Mouse (Mus musculus) urinary bladder, postnatal 14 days (tissue): ENCODE data around the gene Osbp2.
A peak's percentile ranks its signal among the peaks of the same experiment; 100 is the strongest.

Experiments
- DNase-seq: peaks from one replicate; pipeline ENCODE4 v3.0.0; 2021; ENCODE audit warnings: low spot score

Osbp2 gene

DNA sequence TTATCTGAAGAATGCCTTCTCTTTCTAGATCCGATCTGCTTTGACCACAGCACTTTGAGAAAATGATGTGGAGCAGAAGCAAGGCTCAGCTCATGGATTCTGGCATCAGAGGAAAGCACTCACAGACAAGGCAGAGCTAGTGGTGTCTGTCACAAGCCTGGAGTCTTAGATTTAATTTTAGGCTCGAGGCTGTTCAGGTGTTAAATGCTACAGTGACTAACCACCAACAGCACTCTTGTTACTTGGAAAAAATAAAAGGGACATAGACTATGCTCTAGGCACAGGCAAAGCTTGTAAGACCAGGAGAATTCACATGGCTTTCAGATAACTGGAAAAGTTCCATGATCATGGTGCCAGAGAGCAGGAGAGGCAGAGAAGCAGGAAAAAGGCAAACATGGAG lies 40.3 kb downstream of the Osbp2 start:
- no peak for DNase-seq

DNA sequence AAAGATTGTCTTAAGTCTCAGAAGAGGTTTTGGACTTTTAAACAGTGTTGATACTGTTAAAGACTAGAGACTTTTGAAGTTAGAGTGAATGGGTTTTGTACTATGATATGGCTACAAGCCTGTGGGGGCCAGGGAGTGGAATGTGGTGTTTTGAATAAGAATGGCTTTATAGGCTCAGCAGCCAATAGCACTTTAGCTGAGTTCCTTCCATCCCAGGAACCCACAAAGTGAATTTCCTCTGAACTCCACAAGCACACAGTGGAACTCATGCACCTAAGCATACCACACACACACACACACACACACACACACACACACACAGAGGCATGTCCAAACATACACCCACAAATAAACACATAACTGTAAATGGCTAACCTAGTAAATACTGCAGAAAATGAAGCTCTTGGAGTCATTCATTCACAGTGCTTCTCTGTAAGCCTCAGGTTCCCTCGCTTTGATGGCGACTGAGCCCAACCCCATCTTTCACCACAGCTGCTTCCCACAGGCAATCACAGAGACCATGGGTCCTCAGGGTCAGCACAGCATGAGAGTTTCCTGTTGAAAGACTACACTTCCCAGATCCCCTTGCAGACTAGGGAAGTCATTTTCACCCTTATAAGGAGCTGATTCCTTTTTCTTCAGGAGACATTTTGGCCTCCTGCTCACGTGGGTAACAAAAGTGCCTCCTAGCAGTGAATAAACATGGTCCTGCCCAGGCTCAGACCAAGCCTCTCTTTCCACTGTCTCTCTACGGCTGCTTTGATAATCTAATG lies 45.5 kb downstream of the Osbp2 start:
- no peak for DNase-seq

DNA sequence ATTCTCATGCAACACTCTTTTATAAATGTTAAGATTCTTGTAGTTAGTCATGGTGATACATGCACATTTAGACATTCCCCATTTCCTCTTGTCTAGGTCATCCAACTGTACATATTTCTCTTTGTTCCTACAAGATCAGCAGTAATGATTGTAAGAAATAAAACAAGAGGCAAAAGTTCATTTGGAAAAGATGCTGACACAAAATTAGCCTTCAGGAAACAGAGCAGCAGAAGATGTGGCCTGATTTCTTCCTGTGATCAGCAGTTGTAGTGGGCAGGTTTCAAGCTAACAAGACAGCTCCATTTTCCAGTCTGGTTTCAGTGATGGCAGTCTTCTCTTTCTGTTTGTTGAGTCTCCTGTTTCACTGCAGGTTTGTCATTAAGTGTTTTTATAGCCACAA lies 47.8 kb downstream of the Osbp2 start:
- no peak for DNase-seq

GRCm38 (mm10) chr11:3813340-3813739 lies 50.4 kb downstream of the Osbp2 start:
- no peak for DNase-seq

DNA sequence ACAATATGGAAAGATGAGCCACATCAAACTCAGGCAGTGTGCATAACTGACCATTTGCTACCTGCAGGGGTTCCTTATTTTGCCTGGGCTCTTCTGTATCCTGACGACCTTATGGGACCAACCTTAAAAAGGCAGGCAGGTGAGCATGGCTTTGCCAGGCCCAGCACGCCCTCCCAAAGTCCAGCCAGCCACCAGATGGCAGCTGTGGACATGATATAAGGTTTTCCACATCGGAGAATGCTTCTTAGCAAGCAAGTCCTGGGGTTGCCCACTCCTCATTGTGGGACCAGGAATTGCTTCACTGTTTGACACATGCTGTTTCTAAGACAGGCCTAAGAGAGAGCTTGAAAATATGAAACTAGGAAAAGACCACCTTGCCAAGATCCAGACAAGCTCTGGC lies 55.5 kb downstream of the Osbp2 start:
- DNase-seq: peak; percentile 41

DNA sequence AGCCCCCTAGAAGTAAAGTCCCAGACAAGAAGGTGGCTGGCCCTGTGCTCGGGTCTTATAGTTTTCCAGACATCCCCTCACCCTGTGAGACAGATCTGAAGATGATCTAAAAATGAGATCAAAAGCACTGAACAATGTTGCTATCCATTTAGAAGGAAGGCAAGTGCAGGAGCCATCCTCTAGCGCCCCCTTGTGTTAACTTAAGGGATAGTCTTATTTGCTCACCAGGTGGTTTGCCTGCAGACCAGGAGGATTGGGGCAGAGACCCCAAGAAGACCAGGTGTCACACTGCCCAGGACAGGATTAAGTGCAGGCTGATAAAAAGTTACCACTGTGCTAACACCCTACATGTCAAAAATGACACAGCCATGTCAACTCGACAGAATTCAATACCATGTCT lies 58.3 kb downstream of the Osbp2 start:
- peak; percentile 13 for DNase-seq

GRCm38 (mm10) chr11:3804639-3805038 lies 59.1 kb downstream of the Osbp2 start:
- DNase-seq: no peak

DNA sequence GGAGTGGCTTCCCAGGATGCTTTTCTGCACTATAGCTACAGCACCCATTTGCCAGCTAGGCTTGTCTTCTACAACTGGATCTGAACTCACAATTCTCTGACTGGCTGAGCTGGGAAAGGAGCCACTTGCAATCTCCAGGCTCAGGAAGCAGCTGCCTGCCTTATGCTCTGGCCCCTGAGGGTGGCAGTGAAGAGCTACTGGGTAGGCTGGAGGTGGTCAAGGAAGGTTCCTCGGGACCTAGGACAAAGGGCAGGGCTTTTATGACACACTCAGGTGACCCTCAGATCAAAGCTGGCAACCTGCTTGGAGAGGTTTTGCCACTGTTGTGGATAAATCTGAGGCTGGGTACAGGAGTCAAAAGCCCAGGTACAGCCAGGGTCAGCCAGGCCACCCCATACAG lies 61.6 kb downstream of the Osbp2 start:
- no peak for DNase-seq

GRCm38 (mm10) chr11:3797631-3798215 lies 66.0 kb downstream of the Osbp2 start:
- no peak for DNase-seq

- no peak for DNase-seq
Measured at GRCm38 (mm10) chr11:3790736-3791135, 73.0 kb downstream of the Osbp2 start.

DNA sequence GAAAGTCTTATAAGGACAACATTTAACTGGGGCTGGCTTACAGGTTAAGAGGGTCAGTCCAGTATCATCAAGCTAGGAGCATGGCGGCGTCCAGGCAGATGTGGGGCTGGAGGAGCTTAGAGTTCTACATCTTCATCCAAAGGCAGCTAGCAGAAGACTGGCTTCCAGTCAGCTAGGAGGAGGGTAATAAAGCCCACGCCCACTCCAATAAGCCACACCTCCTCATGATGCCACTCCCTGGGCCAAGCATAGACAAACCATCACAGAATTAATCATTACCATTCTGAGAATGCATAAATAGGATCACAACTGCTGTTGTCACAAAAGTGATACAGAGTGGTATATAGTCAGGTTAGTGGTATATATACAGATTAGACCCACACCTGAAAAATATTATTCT lies 73.8 kb downstream of the Osbp2 start:
- DNase-seq: no peak

DNA sequence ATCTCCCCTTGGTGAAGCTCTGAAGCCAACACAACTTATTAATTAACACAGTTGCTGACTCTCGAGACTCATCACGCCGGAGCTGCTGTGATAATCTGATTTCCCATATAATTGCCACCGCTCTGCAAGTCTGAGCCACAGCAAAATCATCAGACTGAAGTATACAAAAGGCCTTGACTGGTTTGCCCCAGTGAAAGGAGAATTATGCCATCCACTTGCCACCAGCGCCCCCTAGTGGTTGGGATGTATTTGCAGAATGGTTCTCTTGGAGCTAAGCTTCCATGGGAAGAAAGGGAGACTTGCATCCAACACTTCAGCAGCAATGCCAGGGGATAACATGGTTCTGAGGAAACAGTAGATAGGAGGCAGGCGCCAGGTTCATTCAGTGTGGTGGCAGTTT lies 77.1 kb downstream of the Osbp2 start:
- peak; percentile 89 for DNase-seq

DNA sequence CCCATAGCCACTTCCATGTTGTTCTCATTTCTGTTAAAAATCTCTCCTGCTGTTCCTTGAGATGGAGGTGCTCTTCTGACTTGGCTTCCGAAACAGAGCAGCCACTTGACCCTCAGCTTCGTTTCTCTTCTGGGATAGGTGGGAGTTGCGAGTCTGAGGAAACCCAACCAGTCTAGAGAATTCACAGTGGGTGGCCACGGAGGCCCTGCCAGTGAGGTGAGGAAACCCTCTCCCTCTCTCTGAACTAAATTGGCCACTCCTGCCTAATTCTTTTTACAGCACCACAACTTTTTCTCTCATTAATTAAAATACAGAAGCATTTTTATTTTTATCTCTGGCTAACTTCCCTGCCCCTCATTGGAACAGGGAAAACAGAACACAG lies 88.4 kb downstream of the Osbp2 start:
- no peak for DNase-seq

- peak; percentile 14 for DNase-seq
Measured at GRCm38 (mm10) chr11:3774463-3775262, 89.0 kb downstream of the Osbp2 start.

- no peak for DNase-seq
Measured at GRCm38 (mm10) chr11:3773782-3774462, 89.8 kb downstream of the Osbp2 start.

DNA sequence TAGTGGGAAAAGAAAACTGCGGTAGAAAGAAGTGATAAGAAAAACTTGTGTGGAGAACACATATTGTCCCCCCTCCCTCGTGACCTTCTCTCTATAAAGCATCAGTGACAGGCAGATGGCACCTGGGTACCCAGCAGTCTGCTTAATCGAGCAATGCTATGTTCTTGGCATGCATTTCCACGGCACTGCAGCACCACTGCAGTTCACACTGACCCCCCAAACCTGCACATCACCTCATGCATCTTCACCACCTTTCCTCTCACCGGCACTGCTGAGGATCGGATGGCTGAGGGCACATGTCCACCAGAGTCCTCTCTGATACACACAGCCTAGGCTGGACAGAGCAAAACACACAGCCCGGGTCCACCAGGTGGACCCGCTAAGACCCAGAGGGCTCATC lies 90.6 kb downstream of the Osbp2 start:
- DNase-seq: no peak

GRCm38 (mm10) chr11:3771348-3771747 lies 92.4 kb downstream of the Osbp2 start:
- DNase-seq: no peak

- no peak for DNase-seq
Measured at GRCm38 (mm10) chr11:3767830-3768229, 95.9 kb downstream of the Osbp2 start.

GRCm38 (mm10) chr11:3766964-3767363 lies 96.7 kb downstream of the Osbp2 start:
- no peak for DNase-seq

DNA sequence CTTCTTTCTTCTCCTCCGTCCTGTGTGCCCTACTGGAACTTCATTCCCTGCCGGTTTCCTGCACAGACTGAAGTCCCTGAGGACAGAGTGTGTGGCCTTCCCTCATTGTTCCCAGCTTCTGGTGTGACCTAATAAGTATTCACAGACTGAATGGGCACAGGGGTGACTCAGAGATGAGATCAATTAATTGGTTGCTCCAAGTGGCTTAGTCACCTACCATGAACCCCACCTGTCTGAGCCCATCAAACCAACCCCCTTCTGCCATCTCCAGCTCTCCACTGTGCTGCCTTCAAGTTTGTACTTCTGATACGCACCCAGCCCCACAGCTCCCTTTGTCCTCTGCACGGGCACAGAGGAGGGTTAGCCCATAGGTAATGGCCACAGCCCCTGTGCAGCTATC lies 99.4 kb downstream of the Osbp2 start:
- no peak for DNase-seq

- DNase-seq: peak; percentile 7
Measured at GRCm38 (mm10) chr11:3761775-3762501, 101.8 kb downstream of the Osbp2 start.

GRCm38 (mm10) chr11:3761339-3761738 lies 102.4 kb downstream of the Osbp2 start:
- no peak for DNase-seq
